Mouse (Mus musculus) hindbrain, embryonic 13.5 days (tissue): ENCODE measurements around the gene Bach1. TPM values are rescaled to one million over a fixed set of nuclear protein-coding genes. Genes with fewer than 3 reads are reported as not detected.

Experiments used
- ATAC-seq: fragments of 200-750 bp; cut with Nextera tagmentation; 2 replicates; pipeline ENCODE4 v1.8.0; 2017; ENCODE audit warnings: moderate TSS enrichment; ENCODE audit not compliant: low FRiP score
- H3K27ac ChIP-seq: fragments of 300-500 bp; sonication (generic); 2 replicates; pipeline ENCODE4 v1.5.1; 2015; ENCODE audit warnings: inconsistent platforms, mild to moderate bottlenecking, moderate library complexity
- H3K27me3 ChIP-seq: fragments of 300-500 bp; sonication (generic); 2 replicates; pipeline ENCODE4 v1.6.1; 2015; ENCODE audit warnings: mild to moderate bottlenecking, inconsistent platforms
- H3K36me3 ChIP-seq: fragments of 300-500 bp; sonication (generic); 2 replicates; pipeline ENCODE4 v1.6.1; 2015; ENCODE audit warnings: mild to moderate bottlenecking, inconsistent platforms
- H3K4me1 ChIP-seq: fragments of 300-500 bp; sonication (generic); replicated peaks from 2 replicates; pipeline ENCODE4 v1.6.1; 2015; ENCODE audit warnings: inconsistent platforms
- H3K4me2 ChIP-seq: fragments of 300-500 bp; sonication (generic); 2 replicates; pipeline ENCODE4 v1.6.1; 2015; ENCODE audit warnings: inconsistent platforms, mild to moderate bottlenecking, moderate library complexity
- H3K4me3 ChIP-seq: fragments of 300-500 bp; sonication (generic); 2 replicates; pipeline ENCODE4 v1.5.1; 2015; ENCODE audit warnings: mild to moderate bottlenecking, inconsistent platforms
- H3K9ac ChIP-seq: fragments of 300-500 bp; sonication (generic); 2 replicates; pipeline ENCODE4 v1.6.1; 2015; ENCODE audit warnings: mild to moderate bottlenecking, inconsistent platforms
- H3K9me3 ChIP-seq: fragments of 300-500 bp; sonication (generic); 2 replicates; pipeline ENCODE4 v1.6.1; 2016; ENCODE audit warnings: inconsistent platforms
- WGBS: fragments of 180-500 bp; shearing (Covaris S2); methylation state at CpG from one replicate; pipeline ENCODE4 v1.1.7; 2015; 5-methylcytosine and 5-hydroxymethylcytosine counted together
- polyA plus RNA-seq: library from polyadenylated mRNA; unstranded; fragments of >200 nt; fragmentation: Nextera tagmentation; extraction: Ambion mirVana; gene quantifications from 2 replicates; pipeline ENCODE4 v1.2.1, GENCODE M21; 2015

Gene Bach1
- polyA plus RNA-seq, 1 experiment from 2014 or later, result 26.1 TPM

GRCm38 (mm10) chr16:87704225-87704624 is 5.5 kb downstream of the Bach1 start:
- H3K4me1 ChIP-seq, result peaks cover 77% of the 10 kb centered on the region

DNA sequence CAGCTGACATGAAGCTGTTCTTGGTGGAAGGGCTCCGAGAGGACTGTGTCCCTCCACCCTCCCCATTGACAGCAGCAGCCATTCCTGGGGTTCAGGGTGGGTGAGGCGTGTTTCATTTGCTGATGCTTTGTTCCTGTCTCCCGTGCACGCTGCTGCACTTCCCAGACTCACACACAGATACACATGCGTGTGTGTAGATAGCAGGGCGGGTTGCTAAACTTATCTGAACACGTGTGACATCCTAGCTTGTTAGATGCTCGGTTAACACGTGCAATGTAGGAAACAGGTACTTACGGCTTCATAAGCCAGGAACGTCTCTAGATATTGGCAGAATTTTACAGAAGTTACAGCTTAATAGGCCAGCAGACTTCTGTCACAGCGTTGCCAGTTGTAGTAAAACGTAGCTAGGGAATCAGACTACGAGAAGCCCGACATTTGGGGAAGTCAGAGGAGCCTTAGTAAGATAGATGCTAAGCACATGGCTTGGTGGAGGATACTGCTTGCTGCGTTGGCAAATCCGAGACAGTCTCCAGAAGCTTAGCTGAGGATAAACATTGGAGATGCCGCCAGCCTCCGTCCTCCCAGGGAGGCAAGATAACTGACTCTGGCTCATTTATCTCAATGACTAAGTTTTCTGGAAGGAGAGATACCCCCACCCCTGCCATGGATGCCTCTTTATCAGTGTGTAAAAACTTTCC is 7.3 kb downstream of the Bach1 start:
- Histone ChIP-seq H3K4me2 (no peak overlapping the region), H3K9ac (peak overlapping the region; percentile 24), H3K27ac (no peak overlapping the region), H3K36me3 (no peaks in the 10 kb centered on the region), H3K4me1 (peaks cover 71% of the 10 kb centered on the region), H3K27me3 (no peaks in the 10 kb centered on the region), H3K4me3 (no peak overlapping the region), H3K9me3 (no peaks in the 10 kb centered on the region)
- WGBS, result 71% methylated on average over 19 of the region's 19 CpGs
- ATAC-seq, result no peak

More at GRCm38 (mm10) chr16:87704225-87704624, 5.5 kb downstream of the Bach1 start:
- Histone ChIP-seq H3K9me3 (no peaks in the 10 kb centered on the region), H3K4me2 (no peak overlapping the region), H3K27ac (no peak overlapping the region), H3K27me3 (no peaks in the 10 kb centered on the region), H3K36me3 (no peaks in the 10 kb centered on the region), H3K4me3 (no peak overlapping the region), H3K9ac (no peak overlapping the region)
- 60% methylated on average over 5 of the region's 5 CpGs for WGBS
- ATAC-seq, result no peak

GRCm38 (mm10) chr16:87707335-87707734 is 8.6 kb downstream of the Bach1 start:
- H3K4me2 ChIP-seq, result no peak overlapping the region
- no peak for ATAC-seq
- WGBS, result 86% methylated on average over 4 of the region's 4 CpGs
- H3K4me3 ChIP-seq, result no peak overlapping the region
- H3K27ac ChIP-seq, result no peak overlapping the region; the same call in 1 of the 2 replicates
- no peaks in the 10 kb centered on the region for H3K9me3 ChIP-seq
- no peaks in the 10 kb centered on the region for H3K36me3 ChIP-seq
- H3K27me3 ChIP-seq, result no peaks in the 10 kb centered on the region
- H3K9ac ChIP-seq, result no peak overlapping the region
- peaks cover 67% of the 10 kb centered on the region for H3K4me1 ChIP-seq

- no peaks in the 10 kb centered on the region for H3K9me3 ChIP-seq
- no peak overlapping the region for H3K9ac ChIP-seq
- peaks cover 60% of the 10 kb centered on the region for H3K4me1 ChIP-seq
- H3K4me3 ChIP-seq, result no peak overlapping the region
- WGBS, result 88% methylated on average over 5 of the region's 5 CpGs
- no peaks in the 10 kb centered on the region for H3K36me3 ChIP-seq
- H3K4me2 ChIP-seq, result no peak overlapping the region
- no peak overlapping the region for H3K27ac ChIP-seq
- ATAC-seq, result no peak
- H3K27me3 ChIP-seq, result no peaks in the 10 kb centered on the region
These were observed 9.8 kb downstream of the Bach1 start for GRCm38 (mm10) chr16:87708570-87708969.

DNA sequence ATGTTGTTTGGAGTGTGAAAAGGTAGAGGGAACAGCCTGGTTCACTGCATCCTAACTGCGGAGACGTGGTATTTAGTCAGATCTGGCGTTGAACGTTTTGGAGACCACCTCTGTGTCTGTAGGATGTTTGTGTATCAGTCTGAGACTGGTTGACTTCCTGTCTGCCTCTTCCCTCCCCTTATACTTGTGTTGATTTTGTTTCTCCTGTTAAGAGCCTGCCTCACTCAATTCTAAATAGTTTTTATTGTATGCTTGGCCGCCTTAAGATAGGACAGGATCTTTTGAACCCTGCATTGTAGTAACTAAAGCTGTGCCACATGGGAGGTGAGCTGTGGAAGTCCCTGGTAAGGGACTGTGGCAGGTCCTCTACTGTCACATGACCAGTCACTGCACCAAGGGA is 10.4 kb downstream of the Bach1 start:
- no peaks in the 10 kb centered on the region for H3K9me3 ChIP-seq
- 81% methylated on average over 5 of the region's 5 CpGs for WGBS
- H3K4me1 ChIP-seq, result peaks cover 56% of the 10 kb centered on the region
- H3K36me3 ChIP-seq, result no peaks in the 10 kb centered on the region
- H3K4me2 ChIP-seq, result no peak overlapping the region
- H3K27ac ChIP-seq, result no peak overlapping the region
- ATAC-seq, result no peak
- H3K27me3 ChIP-seq, result no peaks in the 10 kb centered on the region
- H3K4me3 ChIP-seq, result no peak overlapping the region
- no peak overlapping the region for H3K9ac ChIP-seq

DNA sequence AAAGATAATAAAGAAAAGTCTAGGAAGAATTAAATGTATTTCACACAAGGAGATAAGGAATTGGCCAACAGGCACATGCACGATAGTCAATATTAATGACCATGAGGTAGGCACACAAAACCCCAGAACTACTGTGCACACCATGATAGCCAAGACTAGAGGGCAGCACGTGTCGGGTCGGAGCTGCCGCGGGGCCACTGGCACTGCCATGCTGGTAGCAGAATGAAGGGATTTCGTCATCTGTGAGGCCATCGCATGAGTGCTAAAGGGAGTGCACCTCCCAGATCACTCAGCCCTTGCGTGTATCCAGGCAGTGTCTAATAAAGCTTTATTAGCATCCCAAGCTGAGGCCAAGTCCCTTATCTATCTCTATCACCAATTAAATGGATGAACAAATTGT is 11.2 kb downstream of the Bach1 start:
- 94% methylated on average over 9 of the region's 9 CpGs for WGBS
- Histone ChIP-seq H3K4me3 (no peak overlapping the region), H3K4me2 (no peak overlapping the region), H3K9me3 (no peaks in the 10 kb centered on the region), H3K4me1 (peaks cover 50% of the 10 kb centered on the region), H3K36me3 (peaks cover under 1% of the 10 kb centered on the region; the same call in 1 of the 2 replicates), H3K27ac (no peak overlapping the region), H3K27me3 (no peaks in the 10 kb centered on the region), H3K9ac (no peak overlapping the region)
- ATAC-seq, result no peak

GRCm38 (mm10) chr16:87711961-87712360 is 13.2 kb downstream of the Bach1 start:
- peaks cover 7% of the 10 kb centered on the region for H3K36me3 ChIP-seq
- ATAC-seq, result no peak
- no peak overlapping the region for H3K4me3 ChIP-seq
- H3K4me2 ChIP-seq, result no peak overlapping the region
- WGBS, result 96% methylated on average over 2 of the region's 2 CpGs
- no peak overlapping the region for H3K27ac ChIP-seq
- no peaks in the 10 kb centered on the region for H3K27me3 ChIP-seq
- peaks cover 48% of the 10 kb centered on the region for H3K4me1 ChIP-seq
- H3K9ac ChIP-seq, result no peak overlapping the region
- H3K9me3 ChIP-seq, result no peaks in the 10 kb centered on the region

DNA sequence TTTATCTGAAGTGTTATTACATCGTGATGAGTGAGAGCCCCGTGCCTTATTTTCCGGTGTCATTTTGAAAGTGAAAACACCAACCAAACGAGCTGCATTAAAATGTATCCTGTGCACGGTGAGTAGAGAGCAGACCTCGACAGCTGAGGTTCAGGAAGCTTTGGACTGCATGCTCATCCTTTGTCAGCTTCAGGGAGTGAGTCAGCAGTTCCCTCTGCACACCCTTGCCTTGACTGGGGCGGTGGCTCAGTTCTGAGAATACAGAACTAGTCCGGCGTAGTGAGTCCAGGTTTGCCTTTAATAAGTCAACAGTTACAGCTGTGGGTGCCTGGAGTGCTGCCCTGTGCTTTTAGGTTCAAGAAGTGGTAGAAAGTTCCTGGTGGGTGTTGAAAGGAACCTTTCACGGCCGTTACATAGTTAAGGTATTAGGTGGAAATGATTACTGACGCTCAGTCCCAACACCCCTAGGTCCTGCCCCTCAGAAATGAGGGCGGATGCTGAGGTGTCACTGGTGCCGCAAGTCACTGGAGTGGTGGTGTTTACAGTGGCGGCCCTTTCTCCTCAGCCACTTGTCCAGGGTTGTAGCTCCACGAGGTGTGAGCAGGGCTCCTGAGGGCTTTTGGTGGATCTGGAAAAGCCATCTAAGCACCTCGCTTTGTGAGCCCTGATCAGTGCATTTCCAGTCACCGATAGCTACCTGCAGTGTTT is 14.4 kb downstream of the Bach1 start:
- Histone ChIP-seq H3K9ac (no peak overlapping the region), H3K36me3 (peaks cover 7% of the 10 kb centered on the region), H3K4me2 (no peak overlapping the region), H3K27me3 (no peaks in the 10 kb centered on the region), H3K27ac (no peak overlapping the region), H3K9me3 (no peaks in the 10 kb centered on the region), H3K4me1 (peaks cover 40% of the 10 kb centered on the region), H3K4me3 (no peak overlapping the region)
- WGBS, result 86% methylated on average over 18 of the region's 18 CpGs
- no peak for ATAC-seq

DNA sequence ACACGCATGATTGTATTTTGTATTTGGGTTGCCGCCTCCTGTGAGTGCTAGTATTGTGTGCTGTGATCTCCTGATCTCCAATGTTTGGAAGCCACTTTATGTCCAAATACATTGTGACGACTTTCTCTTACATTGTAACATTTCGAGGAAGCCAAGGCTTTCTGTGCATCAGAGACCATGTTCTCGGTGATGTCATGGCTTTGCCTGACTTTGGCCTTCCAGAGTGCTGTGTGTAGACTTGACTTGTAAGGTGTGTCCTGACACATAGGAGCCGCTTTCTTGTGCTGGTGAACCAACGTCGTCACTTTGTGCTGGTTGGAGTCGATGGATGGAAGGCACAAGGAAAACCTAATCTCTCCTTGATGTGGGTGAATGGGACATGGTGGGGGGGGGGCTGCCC is 15.8 kb downstream of the Bach1 start:
- no peak for ATAC-seq

DNA sequence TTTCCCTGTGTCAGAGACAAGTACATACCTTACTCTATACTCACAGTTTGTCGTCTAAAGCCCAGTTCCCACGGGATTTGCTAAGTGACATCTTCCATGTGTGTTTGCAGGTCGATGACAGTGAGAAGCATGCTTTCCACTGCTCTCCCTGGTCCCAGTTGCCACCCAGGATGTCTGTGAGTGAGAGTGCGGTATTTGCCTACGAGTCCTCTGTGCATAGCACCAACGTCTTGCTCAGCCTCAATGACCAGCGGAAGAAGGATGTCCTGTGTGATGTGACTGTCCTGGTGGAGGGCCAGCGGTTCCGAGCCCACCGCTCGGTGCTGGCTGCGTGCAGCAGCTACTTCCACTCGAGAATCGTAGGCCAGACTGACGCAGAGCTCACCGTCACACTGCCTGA is 16.5 kb downstream of the Bach1 start:
- no peak overlapping the region for H3K9ac ChIP-seq
- WGBS, result 87% methylated on average over 16 of the region's 16 CpGs
- peaks cover 35% of the 10 kb centered on the region for H3K4me1 ChIP-seq
- H3K4me2 ChIP-seq, result no peak overlapping the region
- H3K36me3 ChIP-seq, result peaks cover 21% of the 10 kb centered on the region
- H3K4me3 ChIP-seq, result no peak overlapping the region
- no peaks in the 10 kb centered on the region for H3K27me3 ChIP-seq
- H3K9me3 ChIP-seq, result no peaks in the 10 kb centered on the region
- ATAC-seq, result no peak
- no peak overlapping the region for H3K27ac ChIP-seq

More for the DNA sequence above, 15.8 kb downstream of the Bach1 start:
- Histone ChIP-seq H3K9me3 (no peaks in the 10 kb centered on the region), H3K4me1 (peaks cover 30% of the 10 kb centered on the region), H3K4me2 (no peak overlapping the region), H3K4me3 (no peak overlapping the region), H3K9ac (no peak overlapping the region), H3K27me3 (no peaks in the 10 kb centered on the region), H3K36me3 (peaks cover 14% of the 10 kb centered on the region), H3K27ac (no peak overlapping the region)
- WGBS, result 91% methylated on average over 9 of the region's 9 CpGs

GRCm38 (mm10) chr16:87716269-87716668 is 17.5 kb downstream of the Bach1 start:
- Histone ChIP-seq H3K4me2 (no peak overlapping the region), H3K27ac (no peak overlapping the region), H3K27me3 (no peaks in the 10 kb centered on the region), H3K36me3 (peaks cover 30% of the 10 kb centered on the region), H3K4me3 (no peak overlapping the region), H3K4me1 (peaks cover 33% of the 10 kb centered on the region), H3K9ac (no peak overlapping the region), H3K9me3 (no peaks in the 10 kb centered on the region)
- no peak for ATAC-seq
- WGBS, result 78% methylated on average over 11 of the region's 11 CpGs

DNA sequence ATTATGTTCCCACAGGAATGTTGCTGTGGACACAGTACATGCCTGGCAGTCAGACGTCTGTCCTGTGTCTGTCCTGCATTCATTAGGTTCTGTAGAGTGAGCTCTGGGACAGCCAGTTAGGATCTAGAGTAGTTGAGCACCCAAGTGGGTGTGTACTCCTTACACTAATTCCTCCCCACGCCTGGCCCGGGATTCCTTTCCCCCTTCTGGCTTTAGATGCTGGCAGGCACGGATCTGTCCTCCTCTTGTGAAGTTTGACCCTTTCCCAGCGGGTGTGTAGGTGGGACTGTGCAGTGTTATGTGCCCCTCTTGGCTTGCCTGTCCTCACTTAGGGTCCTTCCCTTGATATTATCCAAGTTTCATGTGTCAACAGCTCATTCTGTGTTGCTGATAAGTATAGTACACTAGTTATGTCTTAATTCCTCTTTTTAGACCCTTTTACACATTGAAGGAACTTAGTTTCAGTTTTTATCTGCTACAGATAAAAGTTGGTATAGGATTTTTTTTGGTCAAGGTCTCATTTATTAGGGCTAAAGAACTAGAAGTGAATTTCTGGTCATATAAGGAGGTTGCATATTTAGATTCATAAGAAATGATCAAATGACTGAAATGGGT is 18.4 kb downstream of the Bach1 start:
- Histone ChIP-seq H3K4me3 (no peak overlapping the region), H3K9me3 (no peaks in the 10 kb centered on the region), H3K4me1 (peaks cover 31% of the 10 kb centered on the region), H3K27me3 (no peaks in the 10 kb centered on the region), H3K27ac (no peak overlapping the region), H3K9ac (no peak overlapping the region), H3K4me2 (no peak overlapping the region), H3K36me3 (peaks cover 34% of the 10 kb centered on the region)
- 75% methylated on average over 5 of the region's 5 CpGs for WGBS
- ATAC-seq, result no peak
